Mouse (Mus musculus) Patski (cell line): ENCODE measurements around the gene Fzr1. TPM values are rescaled to one million over a fixed set of nuclear protein-coding genes. Genes with fewer than 3 reads are reported as not detected.

Experiments used
- ATAC-seq: fragments of 100-300 bp; one replicate; pipeline ENCODE4 v1.8.0; 2021
- CTCF ChIA-PET: fragments of 350-600 bp; sonication (Branson Sonifier 250); formaldehyde crosslinking; loops from one replicate; lab custom pipeline; 2022; ENCODE audit warnings: inconsistent platforms; lab: Charles Lee
- POLR2A ChIA-PET: fragments of 350-600 bp; sonication (Branson Sonifier 250); formaldehyde crosslinking; loops from one replicate; lab custom pipeline; 2022; ENCODE audit warnings: antibody characterized with exemption, inconsistent platforms; lab: Charles Lee
- DNase-seq: peaks from one replicate; pipeline ENCODE4 v3.0.0-alpha.2; 2011; ENCODE audit warnings: low read depth, low spot score
- H3K27me3 ChIP-seq: fragments of 371-371 bp; one replicate; pipeline ENCODE4 v1.5.1; 2021
- CTCF ChIP-seq: fragments of 100-300 bp; IDR thresholded peaks from one replicate; pipeline ENCODE4 v1.5.1; 2021
- in situ Hi-C: fragments of 300-500 bp; cut with MboI; formaldehyde crosslinking; loops from 3 replicates; pipeline ENCODE4 v1.11.1; 2018; ENCODE audit warnings: low pct_unique_long_range_greater_than_20kb, mixed read lengths
- polyA plus RNA-seq: library from polyadenylated mRNA; unstranded; gene quantifications from one replicate; pipeline ENCODE4 v1.2.3, GENCODE M21; 2021

Gene Fzr1
- polyA plus RNA-seq, 1 experiment from 2014 or later = 62.1 TPM

DNA sequence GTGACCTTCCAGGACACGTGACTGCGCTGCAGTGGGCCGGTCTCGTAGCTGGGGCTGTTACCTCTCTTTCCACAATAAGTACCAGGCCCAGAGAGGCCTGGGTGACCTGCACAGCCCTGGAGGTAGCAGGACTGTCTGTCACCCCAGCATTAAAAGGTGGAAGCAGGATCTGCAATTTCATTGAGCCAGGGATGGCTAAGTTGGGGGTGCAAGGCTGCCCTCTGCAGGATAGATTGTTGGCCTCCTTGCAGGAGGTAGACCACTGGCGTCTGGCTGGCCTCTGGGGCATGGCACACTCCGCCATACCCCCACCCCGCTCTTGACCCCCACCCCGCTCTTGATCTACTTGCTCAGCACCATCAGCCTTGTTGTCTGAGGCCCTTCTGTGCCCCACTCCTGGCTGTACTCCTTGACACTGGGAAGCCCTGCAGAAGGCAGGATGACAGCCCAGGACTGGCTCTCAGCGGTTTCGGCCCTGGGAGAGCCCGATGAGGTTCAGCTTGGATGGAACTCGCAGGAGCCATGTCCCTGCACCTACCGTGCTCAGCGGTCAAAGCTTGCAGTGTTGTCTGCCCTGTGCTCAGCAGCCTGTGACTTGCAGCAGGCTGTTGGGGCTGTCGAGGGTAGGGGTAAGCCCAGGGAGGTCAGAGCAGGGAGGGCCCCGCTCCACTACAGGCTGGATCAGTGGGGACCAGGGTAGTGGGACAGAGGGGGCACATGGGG, 61.8 kb downstream of the Fzr1 start:
- no peak for DNase-seq
- ATAC-seq = no peak
- ChIA-PET POLR2A (no interaction called here), CTCF (interaction anchor here (1.0 to 2.0 kb wide), 2 partner anchors 12 to 24 kb away, joined by 5 to 11 read pairs; partner anchors contain the start of gene Pip5k1c)
- no peak for TF ChIP-seq CTCF
- in situ Hi-C loops = no loop called here
- no peaks in the 10 kb centered on the region for H3K27me3 ChIP-seq

Other genes with a start within 250 kb of the Fzr1 start
- 40.6 TPM for gene Zbtb7a, start 243.3 kb downstream of the Fzr1 start, polyA plus RNA-seq
- gene Pias4, start 210.6 kb downstream of the Fzr1 start, polyA plus RNA-seq = 33.9 TPM
- gene Eef2, start 201.9 kb downstream of the Fzr1 start, polyA plus RNA-seq = 1,798 TPM
- 82.0 TPM for gene Dapk3, start 195.5 kb downstream of the Fzr1 start, polyA plus RNA-seq
- gene 4930442H23Rik, start 194.7 kb downstream of the Fzr1 start, polyA plus RNA-seq = 0.50 TPM
- gene Nmrk2, start 176.5 kb downstream of the Fzr1 start, polyA plus RNA-seq = 0.14 TPM
- gene Atcay, start 147.7 kb downstream of the Fzr1 start, polyA plus RNA-seq = 0.04 TPM
- 11.7 TPM for gene Zfr2, start 145.4 kb downstream of the Fzr1 start, polyA plus RNA-seq
- gene Matk, start 125.6 kb downstream of the Fzr1 start, polyA plus RNA-seq = 1.5 TPM
- gene Mrpl54, start 111.6 kb downstream of the Fzr1 start, polyA plus RNA-seq = 98.3 TPM
- gene Apba3, start 111.6 kb downstream of the Fzr1 start, polyA plus RNA-seq = 71.4 TPM
- gene Tjp3, start 86.9 kb downstream of the Fzr1 start, polyA plus RNA-seq = 6.5 TPM
- gene Pip5k1c, start 85.6 kb downstream of the Fzr1 start, polyA plus RNA-seq = 51.5 TPM
- 34.5 TPM for gene Cactin, start 57.4 kb downstream of the Fzr1 start, polyA plus RNA-seq
- not detected for gene Tbxa2r, start 49.8 kb downstream of the Fzr1 start, polyA plus RNA-seq
- 0.46 TPM for gene Gipc3, start 35.2 kb downstream of the Fzr1 start, polyA plus RNA-seq
- gene Hmg20b, start 28.0 kb downstream of the Fzr1 start, polyA plus RNA-seq = 118 TPM
- gene Mfsd12, start 21.0 kb downstream of the Fzr1 start, polyA plus RNA-seq = 23.9 TPM
- gene 4930404N11Rik, start 12.7 kb downstream of the Fzr1 start, polyA plus RNA-seq = 2.7 TPM
- 83.4 TPM for gene Dohh, start 5.9 kb upstream of the Fzr1 start, polyA plus RNA-seq
- gene Gm48551, start 6.0 kb upstream of the Fzr1 start, polyA plus RNA-seq = 2.4 TPM
- gene Gm48552, start 10.5 kb upstream of the Fzr1 start, polyA plus RNA-seq = 0.76 TPM
- gene Smim24, start 14.5 kb upstream of the Fzr1 start, polyA plus RNA-seq = 0.18 TPM
- 41.8 TPM for gene Nfic, start 77.1 kb upstream of the Fzr1 start, polyA plus RNA-seq
- 0.99 TPM for gene Celf5, start 104.2 kb upstream of the Fzr1 start, polyA plus RNA-seq
- gene Ncln, start 117.9 kb upstream of the Fzr1 start, polyA plus RNA-seq = 104 TPM
- 0.03 TPM for gene S1pr4, start 121.6 kb upstream of the Fzr1 start, polyA plus RNA-seq
- gene Gna15, start 145.7 kb upstream of the Fzr1 start, polyA plus RNA-seq = not detected
- gene Gna11, start 166.7 kb upstream of the Fzr1 start, polyA plus RNA-seq = 76.2 TPM
- gene Aes, start 181.0 kb upstream of the Fzr1 start, polyA plus RNA-seq = 1,239 TPM
- 46.4 TPM for gene Tle2, start 196.0 kb upstream of the Fzr1 start, polyA plus RNA-seq
- 7.5 TPM for gene Tle6, start 222.6 kb upstream of the Fzr1 start, polyA plus RNA-seq
- 1.1 TPM for gene BC025920, start 227.8 kb upstream of the Fzr1 start, polyA plus RNA-seq
- 21.7 TPM for gene Sirt6, start 249.3 kb upstream of the Fzr1 start, polyA plus RNA-seq